Mouse (Mus musculus) forebrain, embryonic 10.5 days (tissue): Measurements from ENCODE around the gene Fbxw4. TPM values are rescaled to one million over a fixed set of nuclear protein-coding genes. Genes with fewer than 3 reads are reported as not detected.
"Not testable (repeated sequence)": the region's sequence is repeated elsewhere in the genome, so short reads cannot be mapped to it uniquely, and the experiment has no call there.

ENCODE experiments used
- DNase-seq: peaks from one replicate; pipeline ENCODE4 v3.0.0-alpha.2; 2017; ENCODE audit warnings: low spot score; ENCODE audit errors: extremely low spot score
- H3K27ac ChIP-seq: fragments of 300-500 bp; sonication (generic); 2 replicates; pipeline ENCODE4 v1.5.1; 2016; ENCODE audit warnings: mild to moderate bottlenecking
- H3K27me3 ChIP-seq: fragments of 300-500 bp; sonication (generic); 2 replicates; pipeline ENCODE4 v1.6.1; 2016; ENCODE audit warnings: mild to moderate bottlenecking; ENCODE audit not compliant: poor library complexity, severe bottlenecking
- H3K36me3 ChIP-seq: fragments of 300-500 bp; sonication (generic); replicated peaks from 2 replicates; pipeline ENCODE4 v1.6.1; 2016; ENCODE audit warnings: mild to moderate bottlenecking, moderate library complexity
- H3K4me1 ChIP-seq: fragments of 300-500 bp; sonication (generic); 2 replicates; pipeline ENCODE4 v1.6.1; 2016
- H3K4me3 ChIP-seq: fragments of 300-500 bp; sonication (generic); 2 replicates; pipeline ENCODE4 v1.5.1; 2016; ENCODE audit warnings: mild to moderate bottlenecking, moderate library complexity
- H3K9me3 ChIP-seq: fragments of 300-500 bp; sonication (generic); 2 replicates; pipeline ENCODE4 v1.6.1; 2016; ENCODE audit warnings: mild to moderate bottlenecking, moderate library complexity
- WGBS: fragments of 180-500 bp; shearing (Covaris S2); methylation state at CpG from one replicate; pipeline ENCODE4 v1.1.7; 2016; 5-methylcytosine and 5-hydroxymethylcytosine counted together
- polyA plus RNA-seq: library from polyadenylated mRNA; unstranded; fragments of >200 nt; fragmentation: Nextera tagmentation; extraction: Ambion mirVana; gene quantifications from 2 replicates; pipeline ENCODE4 v1.2.1, GENCODE M21; 2016

Gene Fbxw4
- polyA plus RNA-seq, 1 experiment from 2014 or later: 4.4 TPM

GRCm38 (mm10) chr19:45565925-45566715, 94.0 kb downstream of the Fbxw4 start:
- no peak for DNase-seq
- Histone ChIP-seq H3K4me1 (peaks cover 66% of the 10 kb centered on the region), H3K27me3 (peaks cover 78% of the 10 kb centered on the region), H3K4me3 (no peak overlapping the region), H3K27ac (peak overlapping the region; percentile 51; the same call in 1 of the 2 replicates), H3K36me3 (0 out of 2 replicates have a peak, but pooled peaks cover 3% of the 10 kb centered on the region), H3K9me3 (no peaks in the 10 kb centered on the region)
- WGBS: 70% methylated on average over 15 of the region's 15 CpGs

- H3K36me3 ChIP-seq: peaks cover 23% of the 10 kb centered on the region
- peaks cover 35% of the 10 kb centered on the region for H3K4me1 ChIP-seq
- DNase-seq: peak; percentile 89
- H3K4me3 ChIP-seq: peak within 1 kb of the TSS; percentile 88
- under 1% methylated on average over 35 of the region's 35 CpGs for WGBS
- H3K27me3 ChIP-seq: peaks cover 22% of the 10 kb centered on the region
- peak within 1 kb of the TSS; percentile 90 for H3K27ac ChIP-seq
- H3K9me3 ChIP-seq: no peaks in the 10 kb centered on the region
These were observed 99.8 kb downstream of the Fbxw4 start, which contains the start of the genes Poll and Gm17018 for GRCm38 (mm10) chr19:45560153-45560890. Poll (minus strand) TSS chr19:45560531. Gm17018 (plus strand) TSS chr19:45560615.

- Histone ChIP-seq H3K36me3 (peaks cover 58% of the 10 kb centered on the region), H3K27ac (no peak overlapping the region), H3K4me3 (no peak overlapping the region), H3K27me3 (peaks cover 14% of the 10 kb centered on the region), H3K9me3 (no peaks in the 10 kb centered on the region), H3K4me1 (peaks cover 12% of the 10 kb centered on the region)
- WGBS: 96% methylated on average over 11 of the region's 11 CpGs
- DNase-seq: no peak
These were observed 106.0 kb downstream of the Fbxw4 start for GRCm38 (mm10) chr19:45554136-45554535.

- 86% methylated on average over 6 of the region's 6 CpGs for WGBS
- H3K4me3 ChIP-seq: no peak overlapping the region
- H3K27me3 ChIP-seq: peaks cover 34% of the 10 kb centered on the region
- no peak for DNase-seq
- H3K27ac ChIP-seq: no peak overlapping the region
- H3K36me3 ChIP-seq: peaks cover 50% of the 10 kb centered on the region
- no peaks in the 10 kb centered on the region for H3K9me3 ChIP-seq
- peaks cover 25% of the 10 kb centered on the region for H3K4me1 ChIP-seq
These were observed 107.9 kb downstream of the Fbxw4 start for GRCm38 (mm10) chr19:45552187-45552586.

GRCm38 (mm10) chr19:45549948-45550347, 110.2 kb downstream of the Fbxw4 start:
- Histone ChIP-seq H3K4me3 (no peak overlapping the region), H3K27ac (no peak overlapping the region), H3K9me3 (no peaks in the 10 kb centered on the region), H3K4me1 (peaks cover 29% of the 10 kb centered on the region), H3K27me3 (peaks cover 56% of the 10 kb centered on the region), H3K36me3 (peaks cover 31% of the 10 kb centered on the region)
- no peak for DNase-seq
- WGBS: 88% methylated on average over 4 of the region's 4 CpGs

GRCm38 (mm10) chr19:45549128-45549915, 110.8 kb downstream of the Fbxw4 start:
- no peak for DNase-seq
- peaks cover 62% of the 10 kb centered on the region for H3K27me3 ChIP-seq

GRCm38 (mm10) chr19:45548196-45548595, 111.9 kb downstream of the Fbxw4 start:
- Histone ChIP-seq H3K4me1 (peaks cover 42% of the 10 kb centered on the region), H3K27me3 (peaks cover 74% of the 10 kb centered on the region), H3K36me3 (peaks cover 13% of the 10 kb centered on the region), H3K27ac (peak overlapping the region; percentile 68; the same call in 1 of the 2 replicates)
- DNase-seq, H3K4me3 ChIP-seq, H3K9me3 ChIP-seq: not testable (repeated sequence)

More at GRCm38 (mm10) chr19:45549128-45549915, 110.8 kb downstream of the Fbxw4 start:
- H3K9me3 ChIP-seq: no peaks in the 10 kb centered on the region
- WGBS: 82% methylated on average over 23 of the region's 23 CpGs
- H3K4me1 ChIP-seq: peaks cover 36% of the 10 kb centered on the region
- H3K36me3 ChIP-seq: peaks cover 25% of the 10 kb centered on the region
- peak overlapping the region; percentile 68; the same call in 1 of the 2 replicates for H3K27ac ChIP-seq
- no peak overlapping the region for H3K4me3 ChIP-seq

- Histone ChIP-seq H3K4me1 (peaks cover 53% of the 10 kb centered on the region), H3K36me3 (no peaks in the 10 kb centered on the region), H3K27me3 (peaks cover 100% of the 10 kb centered on the region), H3K4me3 (peak overlapping the region; percentile 48), H3K9me3 (no peaks in the 10 kb centered on the region), H3K27ac (peak overlapping the region; percentile 31; the same call in 1 of the 2 replicates)
- under 1% methylated on average over 30 of the region's 30 CpGs for WGBS
- peak; percentile 84 for DNase-seq
These were observed 115.2 kb downstream of the Fbxw4 start for GRCm38 (mm10) chr19:45544925-45545321.

GRCm38 (mm10) chr19:45544152-45544924, 115.8 kb downstream of the Fbxw4 start:
- under 1% methylated on average over 24 of the region's 26 CpGs for WGBS
- Histone ChIP-seq H3K9me3 (no peaks in the 10 kb centered on the region), H3K27me3 (peaks cover 100% of the 10 kb centered on the region), H3K36me3 (no peaks in the 10 kb centered on the region), H3K4me3 (peak overlapping the region; percentile 48), H3K27ac (no peak overlapping the region), H3K4me1 (peaks cover 48% of the 10 kb centered on the region)
- DNase-seq: no peak

GRCm38 (mm10) chr19:45542061-45542460, 118.1 kb downstream of the Fbxw4 start:
- Histone ChIP-seq H3K4me3 (peak overlapping the region; percentile 57), H3K27me3 (peaks cover 97% of the 10 kb centered on the region), H3K9me3 (no peaks in the 10 kb centered on the region), H3K27ac (peak overlapping the region; percentile 75), H3K4me1 (peaks cover 33% of the 10 kb centered on the region), H3K36me3 (no peaks in the 10 kb centered on the region)
- DNase-seq: no peak
- WGBS: 11% methylated on average over 3 of the region's 3 CpGs

GRCm38 (mm10) chr19:45541409-45542041, 118.6 kb downstream of the Fbxw4 start:
- under 1% methylated on average over 56 of the region's 58 CpGs for WGBS
- Histone ChIP-seq H3K27ac (peak overlapping the region; percentile 75), H3K9me3 (no peaks in the 10 kb centered on the region), H3K36me3 (no peaks in the 10 kb centered on the region), H3K4me3 (peak overlapping the region; percentile 57), H3K27me3 (peaks cover 95% of the 10 kb centered on the region), H3K4me1 (peaks cover 33% of the 10 kb centered on the region)
- peak; percentile 65 for DNase-seq
